Mouse (Mus musculus) embryonic fibroblast, embryonic 13.5 days (primary cell): ENCODE results near the gene Gm49318. TPM values are rescaled to one million over a fixed set of nuclear protein-coding genes. Genes with fewer than 3 reads are reported as not detected.

Experiments
- H3K27ac ChIP-seq: 2 replicates; pipeline ENCODE4 v1.5.1; 2012; ENCODE audit warnings: low read length, control low read depth, inconsistent platforms; ENCODE audit not compliant: insufficient read depth
- H3K4me1 ChIP-seq: 2 replicates; pipeline ENCODE4 v1.6.1; 2011; ENCODE audit warnings: low read length; ENCODE audit not compliant: control insufficient read depth, insufficient read depth
- H3K4me3 ChIP-seq: 2 replicates; pipeline ENCODE4 v1.5.1; 2011; ENCODE audit warnings: mild to moderate bottlenecking, control low read depth, low read length; ENCODE audit not compliant: insufficient read depth
- CTCF ChIP-seq: IDR thresholded peaks from 2 replicates; pipeline ENCODE4 v1.5.1; 2011; ENCODE audit warnings: mild to moderate bottlenecking, control low read depth, low read length, moderate library complexity, borderline replicate concordance; ENCODE audit not compliant: insufficient read depth
- POLR2A ChIP-seq: IDR thresholded peaks from 2 replicates; pipeline ENCODE4 v1.6.1; 2011; ENCODE audit warnings: low read depth, mild to moderate bottlenecking, control low read depth, low read length, moderate library complexity
- polyA plus RNA-seq: library from polyadenylated mRNA; stranded (reverse); fragments of >200 nt; gene quantifications from 2 replicates; pipeline ENCODE4 v1.2.4, GENCODE M21; 2011; ENCODE audit warnings: low read depth; ENCODE audit not compliant: missing spikeins, insufficient read length

Gm49318 gene
- polyA plus RNA-seq, 1 experiment: not detected

GRCm38 (mm10) chr9:22003163-22003554 lies 67.9 kb downstream of the Gm49318 start:
- TF ChIP-seq CTCF (no peak), POLR2A (no peak; the same call in 1 of the 2 replicates)
- peak overlapping the region; percentile 72 for H3K4me3 ChIP-seq
- peak overlapping the region; percentile 7 for H3K27ac ChIP-seq
- peaks cover 3% of the 10 kb centered on the region; the same call in 1 of the 2 replicates for H3K4me1 ChIP-seq

GRCm38 (mm10) chr9:22002194-22003162 lies 68.6 kb downstream of the Gm49318 start, which contains the start of the genes Ccdc151 and Prkcsh:
Ccdc151 (minus strand) TSS chr9:22002634.
Prkcsh (plus strand) TSS chr9:22002806.
- peak within 1 kb of the TSS; percentile 7 for H3K27ac ChIP-seq
- TF ChIP-seq POLR2A: peak; percentile 96
- no peak for TF ChIP-seq CTCF
- peak within 1 kb of the TSS; percentile 72 for H3K4me3 ChIP-seq
- peaks cover 3% of the 10 kb centered on the region; the same call in 1 of the 2 replicates for H3K4me1 ChIP-seq

- Histone ChIP-seq H3K4me1 (peaks cover 3% of the 10 kb centered on the region; the same call in 1 of the 2 replicates), H3K27ac (no peak overlapping the region), H3K4me3 (no peak overlapping the region)
- TF ChIP-seq POLR2A (no peak), CTCF (no peak)
Measured at GRCm38 (mm10) chr9:22001633-22002032, 69.4 kb downstream of the Gm49318 start.

GRCm38 (mm10) chr9:22000296-22000695 lies 70.8 kb downstream of the Gm49318 start:
- Histone ChIP-seq H3K4me1 (peaks cover 3% of the 10 kb centered on the region; the same call in 1 of the 2 replicates), H3K27ac (no peak overlapping the region), H3K4me3 (no peak overlapping the region)
- TF ChIP-seq POLR2A (no peak), CTCF (no peak)

GRCm38 (mm10) chr9:21996178-21996867 lies 74.7 kb downstream of the Gm49318 start:
- Histone ChIP-seq H3K4me3 (no peak overlapping the region), H3K4me1 (no peaks in the 10 kb centered on the region), H3K27ac (no peak overlapping the region)
- no peak for TF ChIP-seq POLR2A
- TF ChIP-seq CTCF: no peak

- Histone ChIP-seq H3K4me3 (no peak overlapping the region), H3K4me1 (no peaks in the 10 kb centered on the region), H3K27ac (no peak overlapping the region)
- no peak for TF ChIP-seq CTCF
- TF ChIP-seq POLR2A: no peak
Measured at GRCm38 (mm10) chr9:21992227-21992626, 78.8 kb downstream of the Gm49318 start.

GRCm38 (mm10) chr9:21989230-21990110 lies 81.6 kb downstream of the Gm49318 start, which contains the start of gene Rgl3:
Rgl3 (minus strand) TSS chr9:21989446.
- peak within 1 kb of the TSS; percentile 31 for H3K4me3 ChIP-seq
- H3K27ac ChIP-seq: no peak within 1 kb of the TSS
- H3K4me1 ChIP-seq: no peaks in the 10 kb centered on the region
- no peak for TF ChIP-seq CTCF
- peak; percentile 60 for TF ChIP-seq POLR2A

- Histone ChIP-seq H3K4me1 (no peaks in the 10 kb centered on the region), H3K27ac (no peak overlapping the region), H3K4me3 (peak overlapping the region; percentile 31)
- TF ChIP-seq CTCF: no peak
- no peak for TF ChIP-seq POLR2A
Measured at GRCm38 (mm10) chr9:21988421-21989101, 82.5 kb downstream of the Gm49318 start.
